Comparison of ENCODE assay signal across 17 mouse cellular contexts in genomic region chr1:181811481-181812223, GRCm38 (mm10). TPM values are rescaled to one million over a fixed set of nuclear protein-coding genes. Genes with fewer than 3 reads are reported as not detected.
A peak's percentile ranks its signal among the peaks of the same experiment; 100 is the strongest.
DNase-seq lines count a peak whose midpoint lies in the region; ATAC-seq lines count a peak whose summit lies in the region.
"Had no signal": no experiment of that assay in that cellular context is flagged by ENCODE, and none has a peak within 500 bp of the region (broad histone marks: within the 10 kb centered on the region; RNA-seq: fewer than 3 reads in every experiment).

No protein-coding gene starts in this region.

- no peaks in the 10 kb centered on the region for H3K4me1 ChIP-seq in forebrain, embryonic 14.5 days (ENCODE audit: control insufficient read depth, insufficient read depth, low read length)
- no peaks in the 10 kb centered on the region for H3K4me1 ChIP-seq in forebrain, embryonic 10.5 days
- H3K4me1 ChIP-seq: hindbrain, embryonic 15.5 days; liver, embryonic 12.5 days; lung, embryonic 15.5 days; neural tube, embryonic 12.5 days had no signal

- H3K9me3 ChIP-seq in forebrain, embryonic 14.5 days (replicated peaks; ENCODE audit: control insufficient read depth, low read length) = no peaks in the 10 kb centered on the region
- no peaks in the 10 kb centered on the region for H3K9me3 ChIP-seq in forebrain, embryonic 10.5 days
- H3K9me3 ChIP-seq: hindbrain, embryonic 15.5 days; liver, embryonic 12.5 days; lung, embryonic 15.5 days; neural tube, embryonic 12.5 days had no signal

- intact Hi-C loops in heart, postnatal 10 days (cut with DNase I) = no loop called here

- H3K4me2 ChIP-seq in forebrain, embryonic 14.5 days (ENCODE audit: low read length) = no peak overlapping the region
- H3K4me2 ChIP-seq: hindbrain, embryonic 15.5 days; liver, embryonic 12.5 days; lung, embryonic 15.5 days; neural tube, embryonic 12.5 days had no signal

- H3K27ac ChIP-seq in forebrain, embryonic 14.5 days (ENCODE audit: low read depth, low read length) = no peak overlapping the region
- no peak overlapping the region for H3K27ac ChIP-seq in forebrain, embryonic 10.5 days
- H3K27ac ChIP-seq: gastrocnemius, adult 2 months; heart, adult 2 months; hindbrain, embryonic 15.5 days; kidney, postnatal 0 days; liver, embryonic 12.5 days; lung, embryonic 15.5 days; neural tube, embryonic 12.5 days had no signal

- ATAC-seq in forebrain, embryonic 14.5 days = peak; percentile 66; the same call in 1 of the 2 replicates
- ATAC-seq: intestine, postnatal 0 days had no signal

- 87% methylated on average over 18 of the region's 18 CpGs for WGBS in forebrain, embryonic 14.5 days
- 92% methylated on average over 18 of the region's 18 CpGs for WGBS in forebrain, embryonic 10.5 days

- peaks cover 27% of the 10 kb centered on the region for H3K36me3 ChIP-seq in forebrain, embryonic 14.5 days (ENCODE audit: control insufficient read depth, insufficient read depth, low read length)
- peaks cover 56% of the 10 kb centered on the region for H3K36me3 ChIP-seq in forebrain, embryonic 10.5 days (replicated peaks)
- peaks cover 4% of the 10 kb centered on the region for H3K36me3 ChIP-seq in splenic B cell, adult 2 months (ENCODE audit: control insufficient read depth, insufficient read depth, low read length, poor library complexity, severe bottlenecking)

- H3K4me3 ChIP-seq in forebrain, embryonic 14.5 days (ENCODE audit: low read depth, low read length) = no peak overlapping the region
- H3K4me3 ChIP-seq in forebrain, embryonic 10.5 days = no peak overlapping the region
- H3K4me3 ChIP-seq: gastrocnemius, adult 2 months; heart, adult 2 months; hindbrain, embryonic 15.5 days; liver, embryonic 12.5 days; lung, embryonic 15.5 days; neural tube, embryonic 12.5 days had no signal

- H3K9ac ChIP-seq in forebrain, embryonic 14.5 days (ENCODE audit: low read length) = no peak overlapping the region
- H3K9ac ChIP-seq: hindbrain, embryonic 15.5 days; liver, embryonic 12.5 days; lung, embryonic 15.5 days; neural tube, embryonic 12.5 days had no signal

- peak; percentile 38 for DNase-seq in forebrain, embryonic 14.5 days (ENCODE audit: low spot score)
- DNase-seq in forebrain, embryonic 10.5 days (ENCODE audit: extremely low spot score, low spot score) = no peak
- peak; percentile 16 to 46 for DNase-seq in right cerebral cortex, adult 2 months (ENCODE audit: low spot score in 2 of 2)
- no peak for DNase-seq in right cerebral cortex, postnatal 25 days
- DNase-seq in layer of hippocampus, adult 9-11 months = peak; percentile 74
- peak; percentile 41 for DNase-seq in splenic B cell, adult 2 months (ENCODE audit: low read depth, low spot score)
- DNase-seq in spleen, postnatal 4 days (ENCODE audit: low spot score in 2 of 2) = no peak
- no peak for DNase-seq in heart, postnatal 10 days
- DNase-seq: cerebellum, adult 8-10 months; gastrocnemius, adult 2 months; heart, adult 2 months had no signal

- no peaks in the 10 kb centered on the region for H3K27me3 ChIP-seq in forebrain, embryonic 14.5 days (replicated peaks; ENCODE audit: control insufficient read depth, insufficient read depth, low read length)
- H3K27me3 ChIP-seq in forebrain, embryonic 10.5 days (ENCODE audit: poor library complexity, severe bottlenecking) = no peaks in the 10 kb centered on the region
- H3K27me3 ChIP-seq in splenic B cell, adult 2 months (ENCODE audit: control insufficient read depth, insufficient read depth, low read length, poor library complexity, severe bottlenecking) = no peaks in the 10 kb centered on the region
- H3K27me3 ChIP-seq: hindbrain, embryonic 15.5 days; liver, embryonic 12.5 days; lung, embryonic 15.5 days; neural tube, embryonic 12.5 days had no signal

RNA-seq across cellular contexts. Expression of gene Lbr, which starts 31.2 kb away (rescaled TPM):
- polyA plus RNA-seq in forebrain, embryonic 14.5 days (2014; fragmentation: Nextera tagmentation; extraction: Ambion mirVana) = 68.9 and 72.4 TPM in 2 replicates
- polyA plus RNA-seq in forebrain, embryonic 10.5 days (2016; fragmentation: Nextera tagmentation; extraction: Ambion mirVana) = 212 and 221 TPM in 2 replicates
- 10 to 100 TPM; 35.0 to 36.3 TPM for total RNA-seq in heart, postnatal 10 days (2021)

Comparison
In these comparisons a context has a peak if more than half of its experiments do, and no peak if none do; other contexts are left out.
1. DNase-seq: peak in forebrain, embryonic 14.5 days (single experiment), right cerebral cortex, adult 2 months (2 of 2), layer of hippocampus, adult 9-11 months (single experiment) and splenic B cell, adult 2 months (single experiment); none in forebrain, embryonic 10.5 days (single experiment), right cerebral cortex, postnatal 25 days (single experiment), spleen, postnatal 4 days (0 of 2) and heart, postnatal 10 days (0 of 2).